Mouse (Mus musculus) CD8-positive naive resting alpha-beta T cell, adult 2 months (primary cell): ENCODE measurements around the gene Kmt2a.

ENCODE experiments used
- DNase-seq, 2 experiments: peaks; one replicate each; pipeline ENCODE4 v3.0.0; 2022; ENCODE audit warnings: low read depth in 2 of 2, low spot score in 2 of 2

Kmt2a gene

GRCm38 (mm10) chr9:44881221-44881871, at the start of gene Kmt2a:
Gene Kmt2a (minus strand): TSS chr9:44881296.
- peak; percentile 92 to 95 for DNase-seq

- DNase-seq: no peak
Measured at GRCm38 (mm10) chr9:44921543-44921942, 40.4 kb upstream of the Kmt2a start.

GRCm38 (mm10) chr9:44921123-44921468, 40.0 kb upstream of the Kmt2a start:
- DNase-seq: no peak

- DNase-seq: peak; percentile 66 to 77
Measured at GRCm38 (mm10) chr9:44920374-44921122, 39.5 kb upstream of the Kmt2a start, which contains the start of gene Atp5l. Gene Atp5l (minus strand): TSS chr9:44920742.

- no peak for DNase-seq
Measured at GRCm38 (mm10) chr9:44919606-44920005, 38.5 kb upstream of the Kmt2a start.

GRCm38 (mm10) chr9:44916196-44916595, 35.1 kb upstream of the Kmt2a start:
- peak; percentile 57 to 80 for DNase-seq

GRCm38 (mm10) chr9:44914706-44915105, 33.6 kb upstream of the Kmt2a start:
- DNase-seq: no peak

- DNase-seq: no peak
Measured at GRCm38 (mm10) chr9:44911365-44911764, 30.3 kb upstream of the Kmt2a start.

- DNase-seq: no peak
Measured at GRCm38 (mm10) chr9:44905620-44906019, 24.5 kb upstream of the Kmt2a start.

GRCm38 (mm10) chr9:44904964-44905363, 23.9 kb upstream of the Kmt2a start:
- no peak for DNase-seq

- DNase-seq: no peak
Measured at GRCm38 (mm10) chr9:44903856-44904255, 22.8 kb upstream of the Kmt2a start.

- DNase-seq: no peak
Measured at GRCm38 (mm10) chr9:44900402-44900801, 19.3 kb upstream of the Kmt2a start.

- no peak for DNase-seq
Measured at GRCm38 (mm10) chr9:44899716-44900115, 18.6 kb upstream of the Kmt2a start.

- DNase-seq: no peak
Measured at GRCm38 (mm10) chr9:44897024-44897423, 15.9 kb upstream of the Kmt2a start.

GRCm38 (mm10) chr9:44892664-44893063, 11.6 kb upstream of the Kmt2a start:
- no peak for DNase-seq

GRCm38 (mm10) chr9:44891210-44891609, 10.1 kb upstream of the Kmt2a start:
- no peak for DNase-seq

GRCm38 (mm10) chr9:44890122-44890521, 9.0 kb upstream of the Kmt2a start:
- no peak for DNase-seq

GRCm38 (mm10) chr9:44888114-44888624, 7.1 kb upstream of the Kmt2a start:
- DNase-seq: no peak

GRCm38 (mm10) chr9:44882981-44883569, 2.0 kb upstream of the Kmt2a start:
- peak in 1 of 2 experiments; percentile 16 for DNase-seq

GRCm38 (mm10) chr9:44882436-44882980, 1.4 kb upstream of the Kmt2a start:
- peak; percentile 54 to 70 for DNase-seq

GRCm38 (mm10) chr9:44881941-44882435, 892 bp upstream of the Kmt2a start:
- DNase-seq: no peak
